Mouse (Mus musculus): Measurements from ENCODE around the gene Cyp4a10. TPM values are rescaled to one million over a fixed set of nuclear protein-coding genes. Genes with fewer than 3 reads are reported as not detected.
"Not testable (repeated sequence)": the region's sequence is repeated elsewhere in the genome, so short reads cannot be mapped to it uniquely, and the experiment has no call there.

Cyp4a10 gene
- not detected in 2 replicates for polyA plus RNA-seq (2015; fragmentation: Nextera tagmentation; extraction: Ambion mirVana)

GRCm38 (mm10) chr4:115518000-115518399, at the start of gene Cyp4a10:
Gene Cyp4a10 (plus strand): TSS chr4:115518264.
- not testable (repeated sequence) for H3K9ac ChIP-seq; H3K4me3 ChIP-seq; H3K36me3 ChIP-seq; H3K27ac ChIP-seq; H3K27me3 ChIP-seq; ATAC-seq (ENCODE audit: borderline replicate concordance, extremely low read depth, low FRiP score, low TSS enrichment); H3K4me1 ChIP-seq; H3K9me3 ChIP-seq; H3K4me2 ChIP-seq
- 66% methylated on average over 5 of the region's 5 CpGs for WGBS

GRCm38 (mm10) chr4:115473585-115473984, 44.5 kb upstream of the Cyp4a10 start:
- not testable (repeated sequence) for H3K36me3 ChIP-seq; H3K4me3 ChIP-seq; H3K27ac ChIP-seq; H3K27me3 ChIP-seq; H3K9ac ChIP-seq; H3K4me2 ChIP-seq; H3K4me1 ChIP-seq; H3K9me3 ChIP-seq; ATAC-seq (ENCODE audit: borderline replicate concordance, extremely low read depth, low FRiP score, low TSS enrichment)
- 69% methylated on average over 3 of the region's 3 CpGs for WGBS

- H3K4me1 ChIP-seq; H3K36me3 ChIP-seq; H3K4me3 ChIP-seq; H3K27me3 ChIP-seq; H3K4me2 ChIP-seq; ATAC-seq (ENCODE audit: borderline replicate concordance, extremely low read depth, low FRiP score, low TSS enrichment); H3K27ac ChIP-seq; H3K9me3 ChIP-seq; H3K9ac ChIP-seq: not testable (repeated sequence)
These were observed 42.0 kb upstream of the Cyp4a10 start for GRCm38 (mm10) chr4:115476051-115476450.

- Histone ChIP-seq H3K9ac (no peak overlapping the region), H3K4me2 (no peak overlapping the region), H3K27me3 (no peaks in the 10 kb centered on the region), H3K4me3 (no peak overlapping the region), H3K36me3 (no peaks in the 10 kb centered on the region), H3K9me3 (no peaks in the 10 kb centered on the region), H3K4me1 (no peaks in the 10 kb centered on the region), H3K27ac (no peak overlapping the region)
- ATAC-seq (ENCODE audit: borderline replicate concordance, extremely low read depth, low FRiP score, low TSS enrichment) = no peak
- WGBS = 53% methylated on average over 6 of the region's 6 CpGs
These were observed 36.9 kb upstream of the Cyp4a10 start for GRCm38 (mm10) chr4:115481006-115481652.

GRCm38 (mm10) chr4:115496001-115496400, 22.1 kb upstream of the Cyp4a10 start, which contains the start of gene Cyp4a14:
Gene Cyp4a14 (minus strand): TSS chr4:115496142.
- Histone ChIP-seq H3K36me3 (no peaks in the 10 kb centered on the region), H3K27ac (no peak within 1 kb of the TSS), H3K27me3 (no peaks in the 10 kb centered on the region), H3K4me3 (no peak within 1 kb of the TSS), H3K9ac (no peak within 1 kb of the TSS), H3K9me3 (no peaks in the 10 kb centered on the region), H3K4me1 (no peaks in the 10 kb centered on the region), H3K4me2 (no peak within 1 kb of the TSS)
- ATAC-seq (ENCODE audit: borderline replicate concordance, extremely low read depth, low FRiP score, low TSS enrichment) = no peak
- 69% methylated on average over 1 of the region's 1 CpGs for WGBS

GRCm38 (mm10) chr4:115497466-115497865, 20.6 kb upstream of the Cyp4a10 start:
- H3K4me1 ChIP-seq = no peaks in the 10 kb centered on the region
- no peak overlapping the region for H3K4me2 ChIP-seq
- H3K9me3 ChIP-seq = no peaks in the 10 kb centered on the region
- H3K36me3 ChIP-seq = no peaks in the 10 kb centered on the region
- H3K4me3 ChIP-seq = no peak overlapping the region
- H3K9ac ChIP-seq = no peak overlapping the region
- 60% methylated on average over 3 of the region's 3 CpGs for WGBS
- H3K27me3 ChIP-seq = no peaks in the 10 kb centered on the region
- H3K27ac ChIP-seq = no peak overlapping the region
- ATAC-seq (ENCODE audit: borderline replicate concordance, extremely low read depth, low FRiP score, low TSS enrichment) = no peak

- H3K4me1 ChIP-seq; ATAC-seq (ENCODE audit: borderline replicate concordance, extremely low read depth, low FRiP score, low TSS enrichment); H3K27me3 ChIP-seq; H3K9me3 ChIP-seq; H3K4me3 ChIP-seq; H3K9ac ChIP-seq; H3K4me2 ChIP-seq; H3K36me3 ChIP-seq; H3K27ac ChIP-seq: not testable (repeated sequence)
These were observed 4.1 kb upstream of the Cyp4a10 start for GRCm38 (mm10) chr4:115513964-115514363.

GRCm38 (mm10) chr4:115519444-115519843, 1.4 kb downstream of the Cyp4a10 start:
- Histone ChIP-seq H3K4me1 (no peaks in the 10 kb centered on the region), H3K27me3 (no peaks in the 10 kb centered on the region), H3K9me3 (no peaks in the 10 kb centered on the region), H3K9ac (no peak overlapping the region), H3K27ac (no peak overlapping the region), H3K4me3 (no peak overlapping the region), H3K4me2 (no peak overlapping the region), H3K36me3 (no peaks in the 10 kb centered on the region)
- ATAC-seq (ENCODE audit: borderline replicate concordance, extremely low read depth, low FRiP score, low TSS enrichment) = no peak
- 60% methylated on average over 4 of the region's 4 CpGs for WGBS

- no peaks in the 10 kb centered on the region for H3K27me3 ChIP-seq
- no peak overlapping the region for H3K4me3 ChIP-seq
- ATAC-seq (ENCODE audit: borderline replicate concordance, extremely low read depth, low FRiP score, low TSS enrichment) = no peak
- H3K4me1 ChIP-seq = no peaks in the 10 kb centered on the region
- no peak overlapping the region for H3K4me2 ChIP-seq
- WGBS = 93% methylated on average over 2 of the region's 2 CpGs
- H3K36me3 ChIP-seq = no peaks in the 10 kb centered on the region
- H3K27ac ChIP-seq = no peak overlapping the region
- no peaks in the 10 kb centered on the region for H3K9me3 ChIP-seq
- no peak overlapping the region for H3K9ac ChIP-seq
These were observed 3.7 kb downstream of the Cyp4a10 start for GRCm38 (mm10) chr4:115521766-115522165.

GRCm38 (mm10) chr4:115545101-115545500, 27.0 kb downstream of the Cyp4a10 start:
- no peak overlapping the region for H3K4me3 ChIP-seq

GRCm38 (mm10) chr4:115546141-115546828, 28.2 kb downstream of the Cyp4a10 start:
- WGBS = 47% methylated on average over 2 of the region's 2 CpGs
- Histone ChIP-seq H3K27me3 (no peaks in the 10 kb centered on the region), H3K4me1 (no peaks in the 10 kb centered on the region), H3K9ac (no peak overlapping the region), H3K4me3 (no peak overlapping the region), H3K4me2 (no peak overlapping the region), H3K27ac (no peak overlapping the region), H3K9me3 (no peaks in the 10 kb centered on the region), H3K36me3 (no peaks in the 10 kb centered on the region)
- ATAC-seq (ENCODE audit: borderline replicate concordance, extremely low read depth, low FRiP score, low TSS enrichment) = peak; percentile 35; the same call in 1 of the 2 replicates

More at GRCm38 (mm10) chr4:115545101-115545500, 27.0 kb downstream of the Cyp4a10 start:
- no peaks in the 10 kb centered on the region for H3K4me1 ChIP-seq
- no peaks in the 10 kb centered on the region for H3K9me3 ChIP-seq
- ATAC-seq (ENCODE audit: borderline replicate concordance, extremely low read depth, low FRiP score, low TSS enrichment) = no peak
- WGBS = 32% methylated on average over 1 of the region's 1 CpGs
- H3K4me2 ChIP-seq = no peak overlapping the region
- no peak overlapping the region for H3K9ac ChIP-seq
- no peaks in the 10 kb centered on the region for H3K36me3 ChIP-seq
- no peaks in the 10 kb centered on the region for H3K27me3 ChIP-seq
- H3K27ac ChIP-seq = no peak overlapping the region

GRCm38 (mm10) chr4:115552726-115553125, 34.7 kb downstream of the Cyp4a10 start:
- 82% methylated on average over 3 of the region's 3 CpGs for WGBS
- Histone ChIP-seq H3K27ac (no peak overlapping the region), H3K9ac (no peak overlapping the region)

More at GRCm38 (mm10) chr4:115552726-115553125, 34.7 kb downstream of the Cyp4a10 start:
- Histone ChIP-seq H3K4me2 (no peak overlapping the region), H3K9me3 (no peaks in the 10 kb centered on the region), H3K4me3 (no peak overlapping the region), H3K27me3 (no peaks in the 10 kb centered on the region), H3K4me1 (no peaks in the 10 kb centered on the region), H3K36me3 (no peaks in the 10 kb centered on the region)
- no peak for ATAC-seq (ENCODE audit: borderline replicate concordance, extremely low read depth, low FRiP score, low TSS enrichment)

Data from lung, embryonic 15.5 days (tissue).